Mouse (Mus musculus): ENCODE results near the gene Methig1.

- no peak for TF ChIP-seq POLR2A (IDR thresholded peaks at IDR 0.05; ENCODE audit: borderline replicate concordance, insufficient read depth, low read length)
- TF ChIP-seq CTCF (IDR thresholded peaks at IDR 0.05; ENCODE audit: borderline replicate concordance, insufficient read depth, low read depth, low read length): no peak
Measured at GRCm38 (mm10) chr15:100395561-100395960, 42.6 kb downstream of the Methig1 start.

All from cerebellum, adult 2 months (tissue).